Mouse (Mus musculus) myocyte (in vitro differentiated cells): ENCODE results near the gene Lrrc75a. TPM values are rescaled to one million over a fixed set of nuclear protein-coding genes. Genes with fewer than 3 reads are reported as not detected.

Source experiments
- H3K27me3 ChIP-seq: one replicate; pipeline ENCODE4 v1.6.1; 2011; ENCODE audit not compliant: control insufficient read depth, insufficient read depth, insufficient read length
- H3K36me3 ChIP-seq: one replicate; pipeline ENCODE4 v1.6.1; 2011; ENCODE audit not compliant: control insufficient read depth, insufficient read depth
- H3K4me2 ChIP-seq: one replicate; pipeline ENCODE4 v1.6.1; 2011; ENCODE audit warnings: low read depth, control low read depth
- H3K4me3 ChIP-seq: one replicate; pipeline ENCODE4 v1.5.1; 2011; ENCODE audit warnings: mild to moderate bottlenecking, control low read depth, moderate library complexity
- H3K79me2 ChIP-seq: one replicate; pipeline ENCODE4 v1.6.1; 2011; ENCODE audit not compliant: control insufficient read depth, insufficient read depth
- H3ac ChIP-seq: one replicate; pipeline ENCODE4 v1.6.1; 2011; ENCODE audit not compliant: control insufficient read depth, insufficient read length
- E2F4 ChIP-seq: IDR thresholded peaks from one replicate; pipeline ENCODE4 v1.6.1; 2011; ENCODE audit warnings: mild to moderate bottlenecking, control low read depth, moderate library complexity; ENCODE audit not compliant: insufficient read depth
- MAX ChIP-seq: IDR thresholded peaks from one replicate; pipeline ENCODE4 v1.6.1; 2011; ENCODE audit warnings: low read depth, mild to moderate bottlenecking, control low read depth
- MYOD1 ChIP-seq, 3 experiments: IDR thresholded peaks; one replicate each; pipeline ENCODE4 v1.6.1; 2011; ENCODE audit warnings: control low read depth in 2 of 3, low read depth in 2 of 3, mild to moderate bottlenecking in 2 of 3, moderate library complexity in 1 of 3; ENCODE audit not compliant: insufficient read length in 2 of 3, control insufficient read depth in 1 of 3
- MYOG ChIP-seq, 3 experiments: IDR thresholded peaks; one replicate each; pipeline ENCODE4 v1.6.1; 2011; ENCODE audit warnings: control low read depth in 2 of 3, low read depth in 2 of 3, mild to moderate bottlenecking in 2 of 3; ENCODE audit not compliant: insufficient read length in 2 of 3, control insufficient read depth in 1 of 3, insufficient read depth in 1 of 3
- POLR2A ChIP-seq: IDR thresholded peaks from one replicate; pipeline ENCODE4 v1.6.1; 2011; ENCODE audit warnings: low read depth, mild to moderate bottlenecking, control low read depth, moderate library complexity; ENCODE audit not compliant: insufficient read length
- POLR2AphosphoS2 ChIP-seq: IDR thresholded peaks from one replicate; pipeline ENCODE4 v1.6.1; 2011; ENCODE audit warnings: low read depth, control low read depth; ENCODE audit not compliant: insufficient read length
- SRF ChIP-seq: IDR thresholded peaks from one replicate; pipeline ENCODE4 v1.6.1; 2011; ENCODE audit warnings: low read depth; ENCODE audit not compliant: control insufficient read depth, insufficient read length
- TCF12 ChIP-seq: IDR thresholded peaks from one replicate; pipeline ENCODE4 v1.6.1; 2011; ENCODE audit warnings: mild to moderate bottlenecking, control low read depth; ENCODE audit not compliant: poor library complexity, insufficient read depth, severe bottlenecking
- USF1 ChIP-seq: IDR thresholded peaks from one replicate; pipeline ENCODE4 v1.6.1; 2011; ENCODE audit warnings: low read depth, mild to moderate bottlenecking, control low read depth, moderate library complexity
- polyA plus RNA-seq: library from polyadenylated mRNA; unstranded; fragments of >200 nt; fragmentation: generic; extraction: Trizol; gene quantifications from one replicate; pipeline ENCODE4 v1.2.1, GENCODE M21; 2012; ENCODE audit warnings: missing spikeins

Gene Lrrc75a
- polyA plus RNA-seq, 1 experiment, result 19.5 TPM

DNA sequence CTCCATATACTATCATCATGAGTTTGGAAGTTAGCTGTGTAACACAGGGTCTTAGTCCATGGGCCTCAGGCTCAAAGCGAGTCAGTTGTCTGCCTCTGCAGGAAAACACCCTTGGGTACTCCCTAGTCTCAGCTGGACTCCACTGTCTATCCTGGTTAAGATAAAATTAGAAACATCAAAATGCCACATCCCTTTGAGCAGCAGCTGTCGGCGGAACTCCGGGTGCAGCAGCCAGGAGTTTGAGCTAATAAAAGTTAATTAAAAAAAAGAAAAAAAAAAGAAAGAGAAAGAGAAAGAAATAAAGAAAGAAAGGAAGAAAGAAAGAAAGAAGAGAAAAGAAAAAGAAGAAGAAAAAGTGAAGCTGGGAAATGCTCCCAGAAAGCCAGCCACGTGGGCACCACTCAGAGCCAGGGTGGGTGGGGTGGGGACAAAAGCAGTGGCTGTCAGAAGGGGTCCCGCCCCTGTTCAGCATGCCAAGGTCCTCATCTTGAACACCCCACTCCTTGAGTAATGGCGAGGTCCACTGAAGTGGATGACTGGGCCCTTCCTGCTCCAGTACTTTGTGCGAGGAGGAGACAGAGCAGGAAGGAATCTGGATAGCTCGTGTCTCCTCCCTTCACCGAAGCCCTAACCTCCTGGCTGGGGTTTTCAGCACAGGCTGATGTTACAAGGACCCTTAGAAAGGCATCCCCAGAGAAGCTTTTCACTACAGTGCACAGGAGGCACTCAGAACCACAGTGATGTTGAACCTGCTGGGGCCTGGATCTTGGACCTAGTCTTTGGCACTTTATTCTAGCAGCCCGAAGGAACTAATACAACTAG, 6.1 kb downstream of the Lrrc75a start:
- peak; percentile 36 for TF ChIP-seq TCF12
- TF ChIP-seq MYOD1 (IDR thresholded peaks at IDR 0.05; ENCODE audit: control insufficient read depth in 1 of 3, insufficient read length in 2 of 3, low read depth in 2 of 3), result peak; percentile 39 to 79 (median 55)
- no peak for TF ChIP-seq SRF
- peak in 2 of 3 experiments; percentile 20 to 71 for TF ChIP-seq MYOG (IDR thresholded peaks at IDR 0.05; ENCODE audit: control insufficient read depth in 1 of 3, insufficient read depth in 1 of 3, insufficient read length in 2 of 3, low read depth in 2 of 3)
- Histone ChIP-seq H3K4me2 (peak overlapping the region; percentile 59), H3K27me3 (no peaks in the 10 kb centered on the region), H3K4me3 (no peak overlapping the region), H3K36me3 (no peaks in the 10 kb centered on the region), H3K79me2 (peaks cover 20% of the 10 kb centered on the region), H3ac (no peak overlapping the region)

DNA sequence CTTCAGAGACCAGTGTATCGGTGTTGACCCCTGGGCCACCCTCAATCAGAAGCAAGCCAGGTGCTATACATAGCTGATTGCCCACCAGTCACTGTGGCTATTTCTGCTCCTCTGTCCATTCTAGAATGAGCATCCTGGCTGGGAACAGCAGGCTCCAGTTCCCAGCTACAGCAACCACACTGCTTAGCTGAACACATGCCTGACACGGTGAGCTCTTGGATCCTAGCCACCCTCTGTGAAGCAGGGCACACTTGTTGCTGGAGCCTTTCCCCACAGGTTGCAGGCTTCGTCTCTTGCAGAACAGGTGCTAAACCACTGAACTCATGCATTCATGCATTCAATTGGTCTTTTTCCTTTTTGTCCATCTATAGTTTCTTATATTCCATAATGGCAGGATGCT, 7.9 kb downstream of the Lrrc75a start:
- TF ChIP-seq MYOG (IDR thresholded peaks at IDR 0.05; ENCODE audit: control insufficient read depth in 1 of 3, insufficient read depth in 1 of 3, insufficient read length in 2 of 3, low read depth in 2 of 3) (peak in 2 of 3 experiments; percentile 22 to 75), MYOD1 (IDR thresholded peaks at IDR 0.05; ENCODE audit: control insufficient read depth in 1 of 3, insufficient read length in 2 of 3, low read depth in 2 of 3) (peak in 2 of 3 experiments; percentile 49 to 62), POLR2A (no peak)
- H3K4me2 ChIP-seq, result no peak overlapping the region
- H3K79me2 ChIP-seq, result peaks cover 20% of the 10 kb centered on the region
- no peaks in the 10 kb centered on the region for H3K36me3 ChIP-seq
- no peak overlapping the region for H3ac ChIP-seq
- no peaks in the 10 kb centered on the region for H3K27me3 ChIP-seq
- no peak overlapping the region for H3K4me3 ChIP-seq

DNA sequence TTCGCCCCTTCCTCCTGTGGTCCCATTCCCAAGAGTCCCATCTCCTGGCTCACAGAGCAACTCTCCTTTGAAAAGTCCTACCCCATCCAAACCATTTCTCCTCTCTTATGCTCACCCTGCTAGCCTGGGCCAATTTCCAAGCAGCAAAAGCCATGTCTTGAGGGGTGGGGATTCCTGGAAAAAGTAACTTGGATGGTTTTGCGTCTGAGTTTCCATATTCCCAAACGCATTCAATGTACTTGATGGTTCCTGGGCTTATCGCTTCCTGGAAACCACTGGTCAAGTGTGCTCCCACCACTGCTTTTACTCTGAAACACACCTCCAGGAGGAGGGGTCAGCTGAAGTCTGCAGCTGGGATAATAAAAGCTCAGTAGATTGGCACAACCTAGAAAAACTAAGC, 9.9 kb downstream of the Lrrc75a start:
- Histone ChIP-seq H3K27me3 (no peaks in the 10 kb centered on the region), H3ac (no peak overlapping the region), H3K4me3 (no peak overlapping the region), H3K79me2 (peaks cover 9% of the 10 kb centered on the region), H3K4me2 (no peak overlapping the region), H3K36me3 (peaks cover 3% of the 10 kb centered on the region)
- TF ChIP-seq POLR2A (no peak), TCF12 (no peak), E2F4 (no peak), MYOD1 (IDR thresholded peaks at IDR 0.05; ENCODE audit: control insufficient read depth in 1 of 3, insufficient read length in 2 of 3, low read depth in 2 of 3) (no peak), MAX (no peak), POLR2AphosphoS2 (no peak)

DNA sequence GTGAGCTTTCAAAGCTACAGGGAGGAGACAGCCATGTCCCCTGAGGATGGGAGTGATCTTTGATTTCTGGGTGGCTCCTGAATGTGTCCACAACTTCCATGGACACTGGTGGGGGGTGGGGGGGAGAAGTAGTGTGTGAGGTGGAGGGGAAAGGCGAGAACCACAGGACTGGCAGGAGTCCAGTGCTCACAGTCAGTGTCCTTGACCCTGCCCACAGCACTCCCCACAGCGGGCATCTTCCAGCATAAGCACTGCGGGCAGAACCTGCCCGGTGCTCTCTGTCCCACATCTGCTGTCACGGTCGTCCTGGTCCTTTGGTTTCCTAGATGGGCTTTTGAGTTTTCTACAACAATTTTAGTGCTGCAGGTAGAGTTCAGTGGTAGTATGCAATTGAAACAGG, 10.5 kb downstream of the Lrrc75a start:
- no peaks in the 10 kb centered on the region for H3K27me3 ChIP-seq
- H3K36me3 ChIP-seq, result peaks cover 4% of the 10 kb centered on the region
- H3K4me2 ChIP-seq, result no peak overlapping the region
- H3K79me2 ChIP-seq, result peaks cover 7% of the 10 kb centered on the region
- TF ChIP-seq POLR2AphosphoS2 (no peak), SRF (no peak), TCF12 (no peak), E2F4 (no peak)
- H3ac ChIP-seq, result no peak overlapping the region
- no peak overlapping the region for H3K4me3 ChIP-seq

DNA sequence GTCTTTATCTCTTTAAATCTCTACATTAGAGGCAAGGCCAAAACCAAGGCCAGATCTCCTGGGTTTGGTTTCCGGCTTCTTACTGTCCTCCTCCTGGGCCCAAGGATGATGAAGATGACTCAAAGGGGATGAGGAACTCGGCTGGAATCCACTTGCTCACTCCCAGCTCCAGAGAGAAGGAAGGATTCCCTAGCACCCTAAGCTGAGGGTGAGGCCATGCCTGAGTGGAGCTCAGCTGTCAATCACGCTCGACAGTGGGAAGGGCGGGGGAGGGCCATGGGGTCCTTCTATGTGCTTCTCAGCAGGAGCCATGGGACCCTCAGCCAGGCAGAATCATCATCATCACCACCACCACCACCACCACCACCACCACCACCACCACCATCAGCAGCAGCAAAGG, 10.9 kb downstream of the Lrrc75a start:
- TF ChIP-seq MYOD1 (IDR thresholded peaks at IDR 0.05; ENCODE audit: control insufficient read depth in 1 of 3, insufficient read length in 2 of 3, low read depth in 2 of 3) (peak in 1 of 3 experiments; percentile 13), MAX (no peak), E2F4 (no peak)
- Histone ChIP-seq H3K4me3 (no peak overlapping the region), H3K4me2 (peak overlapping the region; percentile 63)

DNA sequence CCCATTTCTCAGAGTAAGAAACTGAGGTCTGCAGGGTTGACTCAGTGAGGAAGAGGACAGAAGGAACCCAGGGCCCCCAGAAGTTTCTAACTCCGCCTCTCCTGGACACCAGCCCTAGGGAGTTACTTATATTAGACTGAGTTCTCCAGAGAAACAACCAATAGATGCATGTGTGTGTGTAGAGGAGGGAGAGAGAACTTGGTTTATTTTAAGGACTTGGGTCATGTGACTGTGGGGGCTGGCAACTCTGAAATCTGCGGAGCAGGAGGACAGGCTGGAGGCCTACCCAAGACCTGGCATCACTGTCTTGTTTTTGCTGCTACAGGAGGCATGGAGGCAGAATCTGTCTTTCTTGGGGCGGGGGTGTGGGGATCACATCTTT, 11.5 kb downstream of the Lrrc75a start:
- Histone ChIP-seq H3K36me3 (peaks cover 4% of the 10 kb centered on the region), H3ac (no peak overlapping the region), H3K4me2 (peak overlapping the region; percentile 63), H3K79me2 (peaks cover 7% of the 10 kb centered on the region), H3K27me3 (no peaks in the 10 kb centered on the region), H3K4me3 (no peak overlapping the region)
- TF ChIP-seq TCF12 (no peak), USF1 (peak; percentile 90)

More for the DNA sequence above, 10.9 kb downstream of the Lrrc75a start:
- no peak overlapping the region for H3ac ChIP-seq
- H3K36me3 ChIP-seq, result peaks cover 4% of the 10 kb centered on the region
- H3K79me2 ChIP-seq, result peaks cover 7% of the 10 kb centered on the region
- no peaks in the 10 kb centered on the region for H3K27me3 ChIP-seq
